Mouse (Mus musculus): ENCODE measurements around the gene Hspg2. TPM values are rescaled to one million over a fixed set of nuclear protein-coding genes. Genes with fewer than 3 reads are reported as not detected.

Hspg2 gene
- total RNA-seq, 2 experiments from 2014 or later = 11.6 to 12.9 TPM

DNA sequence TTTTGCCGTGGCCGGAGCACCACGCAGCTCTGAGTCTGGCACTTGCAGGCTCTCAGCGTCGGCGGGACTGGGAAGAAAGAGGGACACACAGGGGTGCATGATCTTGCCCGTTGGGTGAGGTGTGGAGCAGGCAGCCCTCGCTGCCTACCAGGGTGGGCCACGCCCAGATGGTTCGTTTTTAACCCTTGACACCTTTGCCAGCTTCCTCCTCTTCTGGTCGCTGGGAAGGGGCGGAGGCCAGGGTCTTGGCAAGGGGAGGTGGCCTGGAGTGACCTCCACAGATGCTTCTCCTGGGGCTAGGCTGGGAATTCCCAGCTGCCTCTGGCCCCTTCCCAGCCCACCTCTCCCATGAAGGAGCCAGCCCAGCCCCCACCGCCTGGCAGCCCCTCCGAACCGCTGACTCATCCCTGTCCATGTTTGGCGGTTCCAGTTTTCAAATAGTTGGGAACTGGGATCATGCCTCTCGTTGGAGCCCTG lies 8.2 kb downstream of the Hspg2 start:
- intact Hi-C loops (cut with DNase I) = no loop called here
- DNase-seq (ENCODE audit: low spot score in 2 of 2) = no peak

DNA sequence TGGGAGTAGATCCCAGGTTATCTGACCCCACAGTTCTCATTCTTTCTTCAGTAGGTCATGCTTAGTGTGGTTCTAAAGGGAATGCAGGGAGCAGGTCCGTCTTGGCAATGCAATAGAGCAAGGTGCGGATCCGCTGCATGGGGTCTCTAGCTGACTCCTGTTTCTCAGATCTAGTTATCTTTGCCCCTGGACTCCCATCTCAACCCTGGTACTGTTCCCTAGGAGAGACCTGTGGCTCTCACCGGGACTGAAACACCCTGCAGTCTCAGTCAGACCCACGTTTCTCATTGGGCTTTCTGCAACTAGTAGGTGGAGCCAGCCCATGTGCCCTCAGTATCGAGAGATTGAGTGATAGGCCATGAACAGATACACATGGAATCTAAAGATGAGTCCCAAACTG lies 9.0 kb downstream of the Hspg2 start:
- intact Hi-C loops (cut with DNase I) = no loop called here
- DNase-seq (ENCODE audit: low spot score in 2 of 2) = no peak

DNA sequence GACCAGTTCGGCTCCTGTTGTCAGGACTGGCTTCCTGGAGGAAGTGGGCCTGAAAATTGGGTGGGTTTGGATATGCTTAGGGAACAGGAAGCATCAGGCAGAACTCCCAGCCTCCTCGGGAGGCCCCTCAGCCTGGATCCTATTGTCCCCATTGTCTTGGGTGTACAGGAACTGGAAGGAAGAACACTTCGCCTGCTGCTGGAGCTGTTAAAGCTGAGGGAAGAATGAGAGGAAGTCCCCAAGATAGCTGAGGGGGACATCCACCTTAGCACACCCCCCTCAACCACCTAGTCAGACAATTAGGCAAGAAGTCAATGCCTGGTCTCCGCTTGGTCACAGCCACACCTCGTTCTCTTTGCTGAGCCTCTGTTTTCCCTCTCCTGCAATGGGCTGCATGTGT lies 9.7 kb downstream of the Hspg2 start:
- no peak for DNase-seq (ENCODE audit: low spot score in 2 of 2)
- intact Hi-C loops (cut with DNase I) = no loop called here

DNA sequence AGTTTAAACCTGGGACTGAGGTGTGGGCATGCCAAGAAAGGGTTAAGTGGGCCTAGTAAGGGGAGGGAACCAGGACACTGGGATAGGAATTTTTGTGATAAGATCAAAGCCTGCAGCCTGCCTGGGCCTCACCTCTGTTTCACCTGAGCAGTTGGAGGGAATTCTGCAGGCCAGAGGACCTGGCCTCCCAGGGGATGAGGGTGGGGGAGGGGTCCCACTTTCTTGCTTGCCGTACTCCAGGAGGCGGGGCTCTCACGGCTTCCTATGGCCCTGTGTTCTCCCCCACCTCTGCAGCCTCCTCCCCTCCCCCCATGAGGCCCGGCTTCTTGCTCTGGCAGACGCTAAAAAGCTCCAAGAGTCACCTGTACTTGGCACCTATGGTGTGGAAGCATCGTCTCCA lies 11.2 kb downstream of the Hspg2 start:
- DNase-seq (ENCODE audit: low spot score in 2 of 2) = no peak
- intact Hi-C loops (cut with DNase I) = no loop called here

DNA sequence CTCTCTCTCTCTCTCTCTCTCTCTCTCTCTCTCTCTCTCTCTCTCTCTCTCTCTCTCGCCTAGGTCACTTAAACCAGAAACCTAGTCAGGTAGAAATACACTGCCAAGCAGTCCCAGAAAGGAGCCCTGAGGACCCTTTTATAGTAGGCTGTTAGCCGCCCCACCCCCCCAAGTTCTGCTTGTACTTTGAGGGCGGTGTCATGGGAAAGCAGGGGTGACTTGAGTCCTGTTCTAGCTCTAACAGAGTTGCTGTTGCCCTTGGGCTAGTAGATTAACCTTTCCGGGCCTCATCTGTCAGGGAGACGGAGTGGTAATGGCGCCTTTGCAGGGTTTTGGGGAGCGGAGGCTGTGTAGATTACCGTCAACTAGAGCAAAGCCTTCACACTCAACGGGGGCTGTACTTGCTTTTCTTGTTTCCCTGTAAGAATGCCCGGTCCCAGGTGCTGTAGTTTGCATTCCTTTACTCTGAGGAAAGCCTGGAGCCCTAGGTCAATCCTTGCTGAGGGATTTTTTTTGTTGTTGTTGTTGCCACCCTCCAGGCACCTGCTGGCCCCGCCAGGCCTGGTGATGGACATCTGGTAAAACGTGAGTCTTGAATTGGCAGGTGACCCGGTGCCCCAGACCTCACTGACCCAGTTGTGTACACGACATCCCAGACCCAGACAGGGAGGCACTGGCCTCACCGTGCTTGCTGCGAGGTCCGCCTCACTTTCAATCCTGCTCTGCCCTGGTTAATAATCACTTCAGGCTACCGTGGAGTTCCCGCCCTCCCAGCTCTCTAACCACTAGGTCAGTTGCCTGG lies 11.8 kb downstream of the Hspg2 start:
- DNase-seq (ENCODE audit: low spot score in 2 of 2) = no peak
- intact Hi-C loops (cut with DNase I) = no loop called here

DNA sequence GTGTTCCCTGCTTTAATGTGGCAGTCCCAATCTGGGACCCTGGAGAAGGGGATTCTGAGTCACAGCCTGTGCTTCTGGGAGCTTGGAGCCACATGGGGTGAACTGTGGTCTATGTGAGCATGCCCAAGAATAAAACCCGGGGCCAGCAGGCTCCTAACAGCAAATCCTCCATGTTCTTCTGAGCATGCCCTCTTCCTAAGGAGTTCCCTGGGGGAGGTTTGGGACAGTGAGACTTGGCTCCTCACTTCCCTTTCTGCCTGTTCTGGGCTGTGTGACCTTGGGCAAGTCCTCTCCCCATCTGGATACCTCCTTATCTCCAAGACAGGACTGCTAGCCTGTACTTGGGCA lies 12.4 kb downstream of the Hspg2 start:
- no peak for DNase-seq (ENCODE audit: low spot score in 2 of 2)
- intact Hi-C loops (cut with DNase I) = no loop called here

DNA sequence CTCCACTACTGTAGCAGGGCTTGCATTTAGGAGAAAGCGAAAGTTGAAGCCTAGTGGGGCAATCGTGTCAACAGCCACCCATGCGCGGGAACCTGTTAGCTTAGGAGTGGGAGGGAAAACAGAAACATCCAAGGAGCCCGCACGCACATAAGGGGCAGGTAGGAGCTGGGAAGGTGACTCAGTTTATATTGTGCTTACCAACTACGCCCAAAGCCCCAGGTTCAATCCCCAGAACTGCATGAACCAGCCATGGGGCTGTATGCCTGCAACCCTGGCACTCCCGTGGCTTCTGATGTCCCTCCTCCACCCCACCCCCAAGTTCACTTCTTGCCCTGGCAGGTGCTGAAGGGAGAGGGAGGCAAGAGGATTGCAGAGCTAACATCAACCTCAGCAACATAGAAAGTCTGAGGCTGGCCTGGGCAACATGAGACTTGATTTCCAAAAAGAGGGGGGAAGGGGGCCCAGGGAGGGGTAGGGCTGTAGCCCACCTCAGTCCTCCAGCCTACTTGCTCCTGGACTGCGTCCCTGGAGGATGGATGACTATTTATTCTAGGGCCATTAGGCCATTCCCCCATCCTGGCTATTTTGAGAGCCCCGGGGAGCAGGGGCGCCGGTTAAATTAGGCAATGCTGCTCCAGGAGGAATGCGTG lies 12.9 kb downstream of the Hspg2 start:
- no peak for DNase-seq (ENCODE audit: low spot score in 2 of 2)
- intact Hi-C loops (cut with DNase I) = no loop called here

DNA sequence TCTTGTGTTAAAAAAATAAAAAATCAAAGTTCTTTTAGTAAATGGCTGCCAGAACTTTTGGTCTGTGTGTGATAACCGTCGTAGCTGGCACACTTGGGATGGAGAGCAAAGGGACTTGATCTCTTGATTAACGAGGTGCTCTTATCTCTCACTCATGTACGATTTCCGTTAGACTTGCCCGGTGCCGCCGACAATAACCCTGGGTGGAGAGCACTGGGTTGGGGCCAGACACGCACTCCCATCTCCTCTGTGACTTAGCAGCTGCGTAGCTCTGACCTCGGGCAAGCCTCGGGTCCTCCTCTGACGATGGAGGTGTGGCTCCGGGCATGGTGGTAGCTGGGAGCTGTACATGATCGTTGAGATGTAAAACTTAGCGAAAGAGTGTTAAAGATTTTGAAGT lies 15.3 kb downstream of the Hspg2 start:
- intact Hi-C loops (cut with DNase I) = no loop called here

DNA sequence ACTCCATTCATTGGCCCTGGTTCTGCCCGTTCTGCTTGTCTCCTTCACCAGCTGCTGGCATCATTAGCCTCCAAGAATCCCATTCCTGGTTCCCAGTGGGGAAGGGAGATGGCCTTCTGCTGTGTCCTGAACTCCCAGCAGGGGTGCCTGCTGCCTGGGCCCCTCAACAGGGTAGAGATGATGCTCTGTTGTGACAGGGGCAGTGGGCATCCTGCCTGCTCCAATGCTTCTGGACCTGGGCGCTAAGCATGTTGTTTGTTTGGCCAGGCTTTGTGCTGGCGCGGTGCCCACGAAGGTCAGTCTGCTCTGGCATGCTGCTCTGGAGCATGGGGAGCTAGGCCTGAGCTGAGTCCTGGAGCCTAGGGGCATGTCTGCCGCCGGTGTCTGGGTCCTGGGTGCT lies 16.0 kb downstream of the Hspg2 start:
- intact Hi-C loops (cut with DNase I) = no loop called here
- DNase-seq (ENCODE audit: low spot score in 2 of 2) = no peak

More for the DNA sequence above, 15.3 kb downstream of the Hspg2 start:
- DNase-seq (ENCODE audit: low spot score in 2 of 2) = no peak

DNA sequence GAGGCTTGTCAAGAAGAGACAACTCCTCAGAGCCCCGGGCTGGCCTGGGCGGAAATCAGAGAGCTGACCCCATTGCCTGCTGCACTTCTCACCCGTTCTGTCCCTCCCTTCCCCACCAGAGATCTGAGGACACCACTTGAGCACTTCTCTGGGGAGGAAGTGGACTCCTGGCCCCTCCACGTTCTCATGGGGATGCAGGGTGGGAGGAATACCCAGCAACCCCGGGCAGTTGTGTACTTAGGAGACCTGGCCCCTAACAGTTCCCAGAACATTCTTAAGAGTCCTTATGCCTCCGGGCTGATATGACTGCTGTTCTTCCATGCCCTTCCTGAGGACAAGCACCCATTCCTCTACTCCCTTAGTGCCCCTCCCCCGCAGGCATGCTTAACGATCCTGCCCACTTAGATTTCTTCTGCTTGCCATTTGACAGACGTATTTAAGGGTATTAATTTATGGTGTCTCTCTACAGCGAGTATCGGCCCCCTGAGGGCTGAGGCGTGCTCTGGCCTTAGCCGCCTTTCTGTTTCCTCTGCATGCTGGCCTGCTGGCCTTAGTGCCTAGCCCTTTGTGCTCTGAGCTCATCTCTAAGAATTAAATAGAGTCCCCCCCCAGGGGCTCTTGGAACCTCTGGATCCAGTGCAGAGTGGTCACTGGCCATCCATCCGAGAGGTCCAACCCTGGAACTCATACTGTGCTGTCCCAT lies 16.8 kb downstream of the Hspg2 start:
- intact Hi-C loops (cut with DNase I) = no loop called here
- DNase-seq (ENCODE audit: low spot score in 2 of 2) = no peak

DNA sequence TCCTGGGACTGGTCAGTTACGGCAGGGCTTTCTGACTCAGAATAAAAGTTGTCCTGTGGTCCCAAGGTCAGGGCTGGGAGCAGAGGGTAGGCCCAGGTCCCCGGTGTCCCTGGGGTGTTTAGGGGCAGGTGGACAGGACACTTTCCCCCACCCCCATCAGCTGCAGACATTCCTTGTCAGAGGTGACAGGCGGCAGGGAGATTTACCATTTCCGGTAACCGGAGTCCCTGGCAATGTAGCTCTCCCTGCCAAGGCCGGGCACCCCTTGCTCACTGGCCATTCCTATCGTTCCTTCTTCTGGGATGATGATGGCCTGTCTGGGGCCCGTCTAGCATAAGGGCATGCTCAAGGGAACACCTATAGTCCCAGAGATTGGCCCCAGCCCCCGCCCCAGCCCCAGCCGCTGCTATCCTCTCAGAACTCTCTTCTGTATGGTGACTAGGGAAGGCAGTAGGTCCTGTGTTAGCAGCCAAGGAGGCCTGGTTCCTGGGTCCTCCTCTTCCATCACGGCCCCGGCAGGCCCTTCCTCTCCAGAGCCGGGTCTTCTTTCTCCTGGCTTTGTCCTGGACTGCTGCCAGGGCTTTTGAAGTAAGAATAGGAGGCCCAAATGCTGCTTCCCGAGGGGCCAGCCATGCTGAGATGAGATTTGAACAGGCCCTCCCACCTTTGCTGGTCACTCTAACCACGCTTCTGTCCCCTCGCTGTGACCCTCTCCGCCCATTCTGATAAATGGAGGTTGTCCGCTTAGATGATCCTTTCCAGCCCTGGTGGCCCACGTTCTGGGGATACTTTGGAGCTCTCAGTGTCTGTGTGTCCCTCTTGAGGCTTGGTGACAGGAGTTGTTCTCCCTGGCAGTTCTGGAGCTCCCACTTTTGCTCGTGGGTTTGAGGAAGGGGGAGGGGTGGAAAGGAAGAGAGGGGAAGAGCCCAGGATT lies 17.8 kb downstream of the Hspg2 start:
- no peak for DNase-seq (ENCODE audit: low spot score in 2 of 2)
- intact Hi-C loops (cut with DNase I) = no loop called here

DNA sequence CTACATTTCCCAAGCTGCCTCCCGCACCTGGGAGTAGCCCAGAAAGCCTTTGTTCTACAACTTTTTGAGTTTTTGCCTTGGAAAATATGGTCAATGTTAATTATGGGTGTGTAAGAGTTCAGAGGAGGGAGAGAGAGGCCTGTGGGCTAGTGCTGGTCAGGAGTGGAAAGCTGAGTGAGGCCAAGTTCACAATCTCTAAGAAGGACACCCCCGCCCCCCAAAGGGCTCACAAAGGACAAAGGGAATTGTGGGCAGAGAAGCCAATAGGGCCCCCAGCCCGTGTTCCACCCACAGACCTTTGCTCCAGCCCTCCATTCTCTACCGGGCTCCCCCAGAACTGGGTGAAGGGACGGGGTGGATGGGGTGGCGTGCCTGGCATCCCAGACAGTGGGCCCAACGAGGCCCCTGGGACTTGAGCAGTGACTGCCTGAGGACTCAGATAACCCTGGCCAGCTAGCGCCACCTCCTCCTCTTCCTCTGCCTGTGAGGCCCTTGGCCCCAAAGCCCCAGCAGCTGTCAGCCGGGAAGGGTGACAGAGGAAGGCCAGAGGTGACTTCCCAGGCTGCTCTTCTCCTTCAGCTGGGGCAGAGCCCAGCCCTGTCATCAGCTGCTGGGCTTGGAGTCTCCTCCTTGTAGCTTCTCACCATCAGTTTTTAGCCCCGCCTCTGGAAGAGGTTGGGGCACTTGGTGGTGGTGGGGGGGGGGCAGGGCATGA lies 18.9 kb downstream of the Hspg2 start:
- intact Hi-C loops (cut with DNase I) = no loop called here
- DNase-seq (ENCODE audit: low spot score in 2 of 2) = no peak

DNA sequence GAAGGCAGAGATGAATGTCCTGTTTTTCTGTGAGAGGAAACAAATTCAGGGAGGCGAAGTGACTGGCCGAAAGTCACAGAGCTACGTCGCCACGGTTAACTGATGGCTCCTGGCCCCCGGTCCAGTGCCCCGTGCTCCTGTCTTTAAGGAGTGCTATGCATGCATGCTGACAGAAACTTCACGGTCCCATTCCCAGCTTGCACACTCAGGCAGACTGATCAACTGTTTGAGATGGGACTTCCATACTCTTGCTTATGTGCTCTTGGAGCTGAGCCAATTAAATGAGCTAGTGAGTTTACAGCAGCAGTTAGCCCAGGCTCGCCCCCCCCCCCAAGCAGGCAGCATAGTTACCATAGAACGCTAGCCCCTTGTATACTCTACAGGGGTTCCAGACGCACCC lies 19.5 kb downstream of the Hspg2 start:
- intact Hi-C loops (cut with DNase I) = no loop called here

DNA sequence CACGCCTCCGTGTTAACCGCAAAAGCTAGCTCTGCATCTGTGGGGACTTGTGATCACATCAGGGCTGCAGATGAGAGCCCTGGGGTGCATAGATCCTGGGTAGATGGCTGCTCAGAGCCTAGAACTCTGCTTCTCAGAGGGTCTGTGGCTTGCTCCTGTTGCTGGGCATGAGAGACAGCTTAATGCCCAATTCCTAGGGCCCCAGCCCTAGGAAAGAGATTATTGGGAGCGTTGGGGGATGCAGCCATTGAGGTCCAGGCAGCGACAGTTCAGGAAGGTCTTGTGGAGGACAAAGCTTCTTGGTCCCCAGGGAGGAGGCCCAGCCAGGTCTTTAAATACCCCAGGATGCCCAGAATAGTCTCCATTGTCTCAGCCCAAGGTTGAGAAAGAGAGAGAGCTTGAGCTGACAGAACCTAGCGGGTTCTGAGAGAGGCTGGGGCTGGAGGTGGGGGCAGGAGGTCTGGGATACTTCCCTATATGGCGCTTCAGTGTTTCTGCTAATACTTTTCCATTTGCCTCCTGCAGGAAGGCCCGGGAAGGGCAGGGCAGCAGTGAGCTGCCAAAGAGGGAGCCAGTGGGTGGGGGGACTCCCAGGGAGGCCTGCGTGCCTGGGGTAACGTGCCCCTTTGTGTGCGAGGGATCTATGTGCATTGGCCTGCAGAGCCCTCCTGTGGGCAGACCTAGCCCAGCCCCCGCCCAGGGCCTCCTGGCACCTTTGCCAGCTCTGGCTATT lies 20.2 kb downstream of the Hspg2 start:
- intact Hi-C loops (cut with DNase I) = no loop called here

More for the DNA sequence above, 19.5 kb downstream of the Hspg2 start:
- no peak for DNase-seq (ENCODE audit: low spot score in 2 of 2)

DNA sequence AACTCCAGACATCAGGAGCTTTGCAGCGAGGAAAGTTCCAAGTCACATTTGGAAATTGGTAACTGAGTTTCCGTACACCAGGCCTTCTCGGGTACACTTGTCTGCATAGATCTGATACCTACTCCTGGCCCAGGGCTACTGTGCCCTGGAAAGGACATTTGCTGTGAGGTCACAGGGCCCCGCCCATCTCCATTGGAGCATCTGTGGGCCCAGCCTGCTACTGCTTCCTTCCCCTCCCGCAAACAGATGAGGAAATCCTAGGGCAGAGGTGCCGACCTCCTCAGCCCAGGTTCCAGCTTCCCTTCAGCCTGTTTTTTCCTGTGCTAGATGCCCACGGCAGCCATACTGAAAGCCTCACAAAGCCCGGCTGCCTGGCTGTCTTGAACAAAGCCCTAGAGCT lies 21.4 kb downstream of the Hspg2 start:
- DNase-seq (ENCODE audit: low spot score in 2 of 2) = no peak
- intact Hi-C loops (cut with DNase I) = no loop called here

More for the DNA sequence above, 20.2 kb downstream of the Hspg2 start:
- no peak for DNase-seq (ENCODE audit: low spot score in 2 of 2)

DNA sequence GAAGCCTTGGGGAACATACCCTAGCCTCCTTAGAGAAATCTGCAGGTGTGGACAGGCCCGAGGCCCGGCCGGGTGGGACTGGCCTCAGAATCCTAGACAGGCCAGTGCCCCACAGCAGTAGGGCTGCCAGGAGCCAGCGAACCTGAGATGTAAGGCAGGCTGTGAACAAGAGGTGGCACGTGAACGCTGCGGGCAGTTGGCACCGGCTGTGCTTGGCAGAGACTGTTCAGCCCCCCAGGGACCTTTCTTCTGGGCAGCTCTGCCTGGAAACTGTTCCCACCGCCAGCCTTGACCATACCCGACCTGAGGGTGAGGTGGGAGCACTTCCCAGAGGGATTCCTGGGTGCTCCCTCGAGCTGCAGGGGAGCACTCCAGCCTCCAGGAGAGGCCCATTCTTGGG lies 24.0 kb downstream of the Hspg2 start:
- intact Hi-C loops (cut with DNase I) = no loop called here
- no peak for DNase-seq (ENCODE audit: low spot score in 2 of 2)

DNA sequence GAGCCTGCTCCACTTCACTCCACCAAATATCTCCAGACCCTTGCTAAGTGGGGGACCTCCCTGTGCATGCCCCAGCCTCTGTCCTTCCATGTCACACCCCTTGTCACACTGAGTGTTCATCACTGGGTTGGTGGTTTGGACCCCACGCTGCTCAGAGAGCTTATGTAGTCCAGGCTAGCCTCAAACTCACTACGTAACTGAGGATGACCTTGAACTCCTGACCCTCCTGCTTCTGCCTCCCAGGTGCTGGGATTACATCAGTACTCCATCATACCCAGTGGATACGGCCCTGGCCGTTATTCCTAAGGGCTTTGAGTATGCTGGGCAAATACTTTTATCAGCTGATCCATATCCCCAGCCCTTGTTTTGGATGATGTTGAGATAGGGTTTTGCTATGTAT lies 24.6 kb downstream of the Hspg2 start:
- no peak for DNase-seq (ENCODE audit: low spot score in 2 of 2)
- intact Hi-C loops (cut with DNase I) = no loop called here

DNA sequence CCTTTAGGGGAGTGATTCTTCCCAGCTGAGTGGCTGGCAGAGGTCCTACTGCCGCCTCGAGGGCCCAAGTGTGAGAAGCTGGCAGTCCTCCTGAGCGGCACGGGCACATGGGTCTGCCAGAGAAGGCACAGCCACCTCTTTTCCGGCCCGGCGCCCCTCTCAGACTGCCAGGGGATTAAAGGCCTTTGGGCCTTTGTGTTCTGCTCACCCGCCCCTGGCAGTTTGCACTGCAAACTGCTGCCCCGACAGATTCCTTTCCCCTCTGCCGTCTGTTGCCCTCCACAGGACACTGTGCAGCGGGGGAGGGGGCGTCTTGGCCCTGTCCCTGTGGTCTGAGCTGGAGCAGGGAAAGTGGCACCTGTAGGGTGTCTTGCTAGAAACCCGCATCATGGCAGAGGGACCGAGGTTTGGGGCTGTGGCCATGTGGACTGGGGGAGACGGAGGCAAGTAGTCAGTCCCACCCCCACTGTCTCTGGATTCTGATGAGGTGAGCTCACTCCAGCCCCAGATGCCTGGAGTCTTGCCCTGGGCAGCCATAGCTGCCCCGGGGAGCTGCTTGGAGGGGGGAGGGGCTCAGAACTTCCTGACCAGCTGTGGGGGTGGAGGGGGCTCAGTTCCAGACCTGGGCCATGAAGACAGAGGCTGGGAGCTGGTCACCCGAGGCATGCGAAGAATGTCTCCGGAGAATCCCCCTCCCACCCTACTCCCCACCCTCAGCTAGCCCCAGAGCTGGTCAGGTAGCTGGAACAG lies 26.4 kb downstream of the Hspg2 start:
- intact Hi-C loops (cut with DNase I) = no loop called here
- no peak for DNase-seq (ENCODE audit: low spot score in 2 of 2)

Measured in left cerebral cortex, postnatal 14 days (tissue).